Mouse (Mus musculus) hindbrain, embryonic 16.5 days (tissue): ENCODE measurements at regions not wholly inside any gene's neighbourhood (a gene's known extent, or its start where the extent isn't known, plus 50 kb on each side); places are given as distances from the start of the nearest gene placed in this dataset.
A peak's percentile ranks its signal among the peaks of the same experiment; 100 is the strongest.

Source experiments
- ATAC-seq: fragments of 200-750 bp; cut with Nextera tagmentation; 2 replicates; pipeline ENCODE4 v1.8.0; 2017; ENCODE audit warnings: moderate TSS enrichment, moderate library complexity
- H3K27ac ChIP-seq: fragments of 300-500 bp; sonication (generic); 2 replicates; pipeline ENCODE4 v1.5.1; 2014; ENCODE audit warnings: low read depth, mild to moderate bottlenecking, control low read depth, low read length, moderate library complexity
- H3K27me3 ChIP-seq: fragments of 300-500 bp; sonication (generic); replicated peaks from 2 replicates; pipeline ENCODE4 v1.6.1; 2014; ENCODE audit warnings: low read length; ENCODE audit not compliant: control insufficient read depth, insufficient read depth
- H3K36me3 ChIP-seq: fragments of 300-500 bp; sonication (generic); 2 replicates; pipeline ENCODE4 v1.6.1; 2014; ENCODE audit warnings: mild to moderate bottlenecking, low read length, moderate library complexity, mixed read lengths; ENCODE audit not compliant: control insufficient read depth, insufficient read depth
- H3K4me1 ChIP-seq: fragments of 300-500 bp; sonication (generic); 2 replicates; pipeline ENCODE4 v1.6.1; 2014; ENCODE audit warnings: low read depth, low read length; ENCODE audit not compliant: control insufficient read depth, insufficient read depth
- H3K4me2 ChIP-seq: fragments of 300-500 bp; sonication (generic); 2 replicates; pipeline ENCODE4 v1.6.1; 2014; ENCODE audit warnings: mild to moderate bottlenecking, low read length, control low read depth, moderate library complexity
- H3K4me3 ChIP-seq: fragments of 300-500 bp; sonication (generic); 2 replicates; pipeline ENCODE4 v1.5.1; 2014; ENCODE audit warnings: mild to moderate bottlenecking, low read length, control low read depth, moderate library complexity
- H3K9ac ChIP-seq: fragments of 300-500 bp; sonication (generic); 2 replicates; pipeline ENCODE4 v1.6.1; 2014; ENCODE audit warnings: low read depth, mild to moderate bottlenecking, control low read depth, low read length, moderate library complexity
- H3K9me3 ChIP-seq: fragments of 300-500 bp; sonication (generic); 2 replicates; pipeline ENCODE4 v1.6.1; 2014; ENCODE audit warnings: mild to moderate bottlenecking, low read length, moderate library complexity; ENCODE audit not compliant: control insufficient read depth
- WGBS: fragments of 180-500 bp; shearing (Covaris S2); extraction: QIAGEN DNeasy Blood & Tissue Kit; methylation state at CpG from one replicate; pipeline ENCODE4 v1.1.7; 2014; 5-methylcytosine and 5-hydroxymethylcytosine counted together

GRCm38 (mm10) chr13:79341494-79341893 lies 1141.9 kb upstream of the Nr2f1 start:
- Histone ChIP-seq H3K9me3 (no peaks in the 10 kb centered on the region), H3K4me2 (no peak overlapping the region), H3K36me3 (no peaks in the 10 kb centered on the region), H3K4me3 (no peak overlapping the region), H3K27me3 (no peaks in the 10 kb centered on the region), H3K4me1 (no peaks in the 10 kb centered on the region), H3K27ac (no peak overlapping the region), H3K9ac (no peak overlapping the region)
- no peak for ATAC-seq
- 80% methylated on average over 8 of the region's 8 CpGs for WGBS

- WGBS = 29% methylated on average over 4 of the region's 4 CpGs
- no peak for ATAC-seq
- Histone ChIP-seq H3K36me3 (no peaks in the 10 kb centered on the region), H3K4me1 (no peaks in the 10 kb centered on the region), H3K27me3 (no peaks in the 10 kb centered on the region), H3K4me2 (no peak overlapping the region), H3K27ac (no peak overlapping the region), H3K4me3 (no peak overlapping the region), H3K9ac (no peak overlapping the region), H3K9me3 (no peaks in the 10 kb centered on the region)
These were observed 1140.9 kb upstream of the Nr2f1 start for GRCm38 (mm10) chr13:79340459-79340858.

- no peak for ATAC-seq
- WGBS = 55% methylated on average over 4 of the region's 4 CpGs
- Histone ChIP-seq H3K4me1 (no peaks in the 10 kb centered on the region), H3K36me3 (no peaks in the 10 kb centered on the region), H3K4me2 (no peak overlapping the region), H3K9me3 (no peaks in the 10 kb centered on the region), H3K27ac (no peak overlapping the region), H3K27me3 (no peaks in the 10 kb centered on the region), H3K9ac (no peak overlapping the region), H3K4me3 (no peak overlapping the region)
These were observed 1140.2 kb upstream of the Nr2f1 start for GRCm38 (mm10) chr13:79339793-79340192.

GRCm38 (mm10) chr13:79320146-79320545 lies 1120.6 kb upstream of the Nr2f1 start:
- Histone ChIP-seq H3K4me2 (no peak overlapping the region), H3K27ac (no peak overlapping the region), H3K4me1 (no peaks in the 10 kb centered on the region), H3K27me3 (no peaks in the 10 kb centered on the region), H3K36me3 (no peaks in the 10 kb centered on the region), H3K4me3 (no peak overlapping the region), H3K9ac (no peak overlapping the region), H3K9me3 (no peaks in the 10 kb centered on the region)
- WGBS = 44% methylated on average over 2 of the region's 2 CpGs
- ATAC-seq = no peak

GRCm38 (mm10) chr13:79309584-79310110 lies 1110.1 kb upstream of the Nr2f1 start:
- H3K9ac ChIP-seq = no peak overlapping the region
- H3K36me3 ChIP-seq = no peaks in the 10 kb centered on the region
- WGBS = 92% methylated on average over 5 of the region's 5 CpGs
- no peaks in the 10 kb centered on the region for H3K4me1 ChIP-seq
- peaks cover 3% of the 10 kb centered on the region; the same call in 1 of the 2 replicates for H3K9me3 ChIP-seq
- no peak overlapping the region for H3K4me3 ChIP-seq
- no peak for ATAC-seq
- no peak overlapping the region for H3K27ac ChIP-seq
- no peak overlapping the region for H3K4me2 ChIP-seq
- H3K27me3 ChIP-seq = no peaks in the 10 kb centered on the region

- Histone ChIP-seq H3K9ac (no peak overlapping the region), H3K4me3 (no peak overlapping the region), H3K27ac (no peak overlapping the region), H3K4me2 (no peak overlapping the region), H3K27me3 (no peaks in the 10 kb centered on the region), H3K9me3 (no peaks in the 10 kb centered on the region), H3K4me1 (no peaks in the 10 kb centered on the region), H3K36me3 (no peaks in the 10 kb centered on the region)
- no peak for ATAC-seq
- WGBS = 34% methylated on average over 6 of the region's 6 CpGs
These were observed 1097.7 kb upstream of the Nr2f1 start for GRCm38 (mm10) chr13:79297225-79297710.

GRCm38 (mm10) chr13:79288022-79288421 lies 1088.5 kb upstream of the Nr2f1 start:
- ATAC-seq = no peak
- no peaks in the 10 kb centered on the region for H3K9me3 ChIP-seq
- no peaks in the 10 kb centered on the region for H3K36me3 ChIP-seq
- 97% methylated on average over 1 of the region's 1 CpGs for WGBS
- H3K27ac ChIP-seq = no peak overlapping the region
- H3K4me3 ChIP-seq = no peak overlapping the region
- no peak overlapping the region for H3K4me2 ChIP-seq
- H3K4me1 ChIP-seq = no peaks in the 10 kb centered on the region
- no peak overlapping the region for H3K9ac ChIP-seq
- H3K27me3 ChIP-seq = no peaks in the 10 kb centered on the region

- Histone ChIP-seq H3K27ac (no peak overlapping the region), H3K9me3 (no peaks in the 10 kb centered on the region), H3K4me2 (no peak overlapping the region), H3K4me1 (no peaks in the 10 kb centered on the region), H3K27me3 (no peaks in the 10 kb centered on the region), H3K9ac (no peak overlapping the region), H3K36me3 (no peaks in the 10 kb centered on the region), H3K4me3 (no peak overlapping the region)
- no peak for ATAC-seq
- 86% methylated on average over 3 of the region's 3 CpGs for WGBS
These were observed 1086.6 kb upstream of the Nr2f1 start for GRCm38 (mm10) chr13:79286181-79286580.

- peak; percentile 90 for ATAC-seq
- H3K4me1 ChIP-seq = no peaks in the 10 kb centered on the region
- no peak overlapping the region for H3K27ac ChIP-seq
- H3K36me3 ChIP-seq = no peaks in the 10 kb centered on the region
- WGBS = 7% methylated on average over 2 of the region's 2 CpGs
- no peak overlapping the region for H3K9ac ChIP-seq
- H3K27me3 ChIP-seq = no peaks in the 10 kb centered on the region
- H3K9me3 ChIP-seq = no peaks in the 10 kb centered on the region
- H3K4me3 ChIP-seq = no peak overlapping the region
- H3K4me2 ChIP-seq = no peak overlapping the region
These were observed 1085.9 kb upstream of the Nr2f1 start for GRCm38 (mm10) chr13:79285478-79285877.

- no peak overlapping the region for H3K4me3 ChIP-seq
- H3K4me2 ChIP-seq = peak overlapping the region; percentile 27
- peak; percentile 67 for ATAC-seq
- H3K36me3 ChIP-seq = no peaks in the 10 kb centered on the region
- 23% methylated on average over 6 of the region's 6 CpGs for WGBS
- H3K27ac ChIP-seq = no peak overlapping the region
- H3K27me3 ChIP-seq = no peaks in the 10 kb centered on the region
- H3K4me1 ChIP-seq = peaks cover 4% of the 10 kb centered on the region
- H3K9me3 ChIP-seq = no peaks in the 10 kb centered on the region
- no peak overlapping the region for H3K9ac ChIP-seq
These were observed 1078.2 kb upstream of the Nr2f1 start for GRCm38 (mm10) chr13:79277714-79278113.
